Mouse (Mus musculus) midbrain, embryonic 16.5 days (tissue): ENCODE data around the gene Gm42417. TPM values are rescaled to one million over a fixed set of nuclear protein-coding genes. Genes with fewer than 3 reads are reported as not detected.

ENCODE experiments used
- ATAC-seq: fragments of 200-750 bp; cut with Nextera tagmentation; 2 replicates; pipeline ENCODE4 v1.8.0; 2017; ENCODE audit warnings: moderate TSS enrichment
- H3K27ac ChIP-seq: fragments of 300-500 bp; sonication (generic); 2 replicates; pipeline ENCODE4 v1.5.1; 2014; ENCODE audit warnings: mild to moderate bottlenecking, low read length, mixed read lengths
- H3K27me3 ChIP-seq: fragments of 300-500 bp; sonication (generic); 2 replicates; pipeline ENCODE4 v1.6.1; 2014; ENCODE audit warnings: low read depth, low read length, mixed read lengths; ENCODE audit not compliant: control insufficient read depth, insufficient read depth
- H3K36me3 ChIP-seq: fragments of 300-500 bp; sonication (generic); 2 replicates; pipeline ENCODE4 v1.6.1; 2014; ENCODE audit warnings: mild to moderate bottlenecking, low read length, moderate library complexity, mixed read lengths; ENCODE audit not compliant: control insufficient read depth, insufficient read depth
- H3K4me1 ChIP-seq: fragments of 300-500 bp; sonication (generic); 2 replicates; pipeline ENCODE4 v1.6.1; 2014; ENCODE audit warnings: mild to moderate bottlenecking, low read length, mixed read lengths; ENCODE audit not compliant: control insufficient read depth, insufficient read depth
- H3K4me2 ChIP-seq: fragments of 300-500 bp; sonication (generic); 2 replicates; pipeline ENCODE4 v1.6.1; 2014; ENCODE audit warnings: mild to moderate bottlenecking, low read length, mixed read lengths
- H3K4me3 ChIP-seq: fragments of 300-500 bp; sonication (generic); 2 replicates; pipeline ENCODE4 v1.5.1; 2014; ENCODE audit warnings: low read depth, mild to moderate bottlenecking, low read length, moderate library complexity, mixed read lengths
- H3K9ac ChIP-seq: fragments of 300-500 bp; sonication (generic); 2 replicates; pipeline ENCODE4 v1.6.1; 2014; ENCODE audit warnings: low read depth, low read length, mixed read lengths
- H3K9me3 ChIP-seq: fragments of 300-500 bp; sonication (generic); replicated peaks from 2 replicates; pipeline ENCODE4 v1.6.1; 2014; ENCODE audit warnings: mild to moderate bottlenecking, low read length, mixed read lengths; ENCODE audit not compliant: control insufficient read depth, poor library complexity, severe bottlenecking
- WGBS: fragments of 180-500 bp; shearing (Covaris S2); extraction: QIAGEN DNeasy Blood & Tissue Kit; methylation state at CpG from one replicate; pipeline ENCODE4 v1.1.7; 2014; 5-methylcytosine and 5-hydroxymethylcytosine counted together
- polyA plus RNA-seq: library from polyadenylated mRNA; unstranded; fragments of >200 nt; fragmentation: Nextera tagmentation; extraction: Ambion mirVana; gene quantifications from 2 replicates; pipeline ENCODE4 v1.2.1, GENCODE M21; 2015

Gm42417 gene
- polyA plus RNA-seq, 1 experiment from 2014 or later, result 0.20 TPM

DNA sequence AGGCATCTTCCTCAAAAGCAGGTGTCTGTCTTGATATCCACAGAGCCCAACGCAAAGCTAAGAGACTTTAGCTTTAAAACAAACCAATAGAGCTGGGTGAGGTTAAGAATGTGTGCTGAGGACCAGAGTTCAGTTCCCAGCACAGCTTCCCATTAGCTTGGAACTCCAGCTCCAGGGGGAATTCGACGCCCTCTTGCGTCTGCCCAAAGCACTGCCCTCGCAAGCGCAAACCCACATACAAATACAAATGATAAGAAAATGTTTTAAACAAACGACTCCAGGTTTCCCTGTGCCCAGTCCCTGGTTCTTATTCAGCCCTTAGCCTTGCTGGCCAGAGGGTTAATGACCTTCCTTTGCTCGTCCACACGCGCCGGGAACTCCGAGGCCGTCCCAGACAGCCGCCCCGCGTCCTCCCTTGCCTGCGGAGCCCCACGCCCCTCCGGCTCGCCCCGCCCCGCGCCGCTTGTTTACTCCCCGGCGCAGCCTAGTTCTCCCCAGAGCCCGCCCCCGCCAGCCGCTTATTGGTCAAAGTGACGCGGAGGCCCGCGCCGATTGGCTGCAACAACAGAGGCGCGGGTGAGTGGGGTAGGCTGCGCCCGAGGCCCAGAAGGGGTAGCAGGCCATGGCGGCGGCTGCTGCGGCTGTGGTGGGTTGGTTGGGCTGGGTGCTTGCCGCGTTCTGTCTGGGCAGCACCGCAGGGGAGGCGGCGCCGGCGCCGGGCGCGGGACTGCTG lies 27.8 kb downstream of the Gm42417 start, which contains the start of gene Cnnm3:
Cnnm3 (plus strand) TSS at position 579 of the 733 bp plus-strand sequence.
- peak within 1 kb of the TSS; percentile 97 for H3K27ac ChIP-seq
- 1% methylated on average over 46 of the region's 51 CpGs for WGBS
- peaks cover 25% of the 10 kb centered on the region for H3K4me1 ChIP-seq
- H3K9me3 ChIP-seq, result no peaks in the 10 kb centered on the region
- peak within 1 kb of the TSS; percentile 91 for H3K9ac ChIP-seq
- peak within 1 kb of the TSS; percentile 94 for H3K4me3 ChIP-seq
- 0 out of 2 replicates have a peak, but pooled peaks cover 3% of the 10 kb centered on the region for H3K36me3 ChIP-seq
- peak within 1 kb of the TSS; percentile 84 for H3K4me2 ChIP-seq
- H3K27me3 ChIP-seq, result no peaks in the 10 kb centered on the region
- peak; percentile 98 for ATAC-seq

DNA sequence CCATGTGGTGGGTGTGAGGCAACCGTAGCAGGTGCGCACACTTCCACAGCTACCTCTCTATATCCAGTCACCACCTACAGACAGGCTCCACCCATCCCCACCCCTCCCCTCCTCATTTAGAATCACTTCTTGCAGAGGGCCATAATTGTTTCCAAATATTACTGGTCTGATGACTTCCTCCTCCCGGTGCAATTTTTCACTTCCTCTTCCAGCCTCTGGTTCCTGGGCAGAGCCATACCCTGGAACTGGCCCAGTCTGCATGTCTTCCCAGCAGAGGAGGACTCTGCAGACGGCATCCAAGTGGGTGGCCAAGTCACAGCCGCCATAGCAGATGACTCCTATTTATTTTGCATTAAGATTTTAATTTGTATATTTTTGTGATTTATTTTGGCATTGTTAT lies 31.0 kb downstream of the Gm42417 start:
- Histone ChIP-seq H3K9me3 (no peaks in the 10 kb centered on the region), H3K27ac (no peak overlapping the region), H3K4me1 (peaks cover 3% of the 10 kb centered on the region), H3K27me3 (no peaks in the 10 kb centered on the region), H3K4me3 (no peak overlapping the region), H3K9ac (no peak overlapping the region), H3K36me3 (0 out of 2 replicates have a peak, but pooled peaks cover 5% of the 10 kb centered on the region), H3K4me2 (no peak overlapping the region)
- WGBS, result 94% methylated on average over 5 of the region's 5 CpGs
- ATAC-seq, result no peak

- no peaks in the 10 kb centered on the region for H3K9me3 ChIP-seq
- H3K27me3 ChIP-seq, result no peaks in the 10 kb centered on the region
- no peak overlapping the region for H3K4me3 ChIP-seq
- no peak overlapping the region for H3K27ac ChIP-seq
- no peaks in the 10 kb centered on the region for H3K4me1 ChIP-seq
- WGBS, result 5% methylated on average over 3 of the region's 3 CpGs
- H3K4me2 ChIP-seq, result no peak overlapping the region
- peaks cover 4% of the 10 kb centered on the region; the same call in 1 of the 2 replicates for H3K36me3 ChIP-seq
- ATAC-seq, result peak; percentile 63
- H3K9ac ChIP-seq, result no peak overlapping the region
Observed at GRCm38 (mm10) chr1:36501261-36501660, 38.0 kb downstream of the Gm42417 start.

GRCm38 (mm10) chr1:36497312-36497711 lies 41.9 kb downstream of the Gm42417 start:
- Histone ChIP-seq H3K27me3 (no peaks in the 10 kb centered on the region), H3K4me2 (no peak overlapping the region), H3K4me3 (no peak overlapping the region), H3K27ac (no peak overlapping the region), H3K36me3 (peaks cover 4% of the 10 kb centered on the region; the same call in 1 of the 2 replicates), H3K4me1 (no peaks in the 10 kb centered on the region), H3K9ac (no peak overlapping the region), H3K9me3 (no peaks in the 10 kb centered on the region)
- no peak for ATAC-seq
- 58% methylated on average over 2 of the region's 2 CpGs for WGBS

DNA sequence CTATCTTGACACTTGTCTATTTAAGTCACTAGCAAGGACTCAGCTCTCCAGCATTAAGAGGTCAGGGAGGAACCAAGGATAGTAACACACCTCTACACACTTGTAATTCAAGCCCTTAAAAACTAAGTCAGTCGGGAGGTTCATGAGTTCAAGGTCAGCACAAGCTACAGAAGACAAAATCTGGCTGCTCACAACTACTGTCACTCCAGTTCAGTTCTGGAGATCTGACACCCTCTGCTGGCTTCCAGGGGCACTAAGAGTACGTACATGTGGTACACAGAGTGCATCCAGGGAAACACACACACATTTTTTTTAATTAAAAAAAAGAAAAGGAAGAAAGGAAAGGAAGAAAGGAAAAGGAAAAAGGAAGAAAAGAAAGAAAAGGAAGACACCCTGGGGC lies 42.5 kb downstream of the Gm42417 start:
- no peaks in the 10 kb centered on the region for H3K27me3 ChIP-seq
- no peak for ATAC-seq
- H3K9me3 ChIP-seq, result no peaks in the 10 kb centered on the region

GRCm38 (mm10) chr1:36493299-36493698 lies 45.9 kb downstream of the Gm42417 start:
- WGBS, result 84% methylated on average over 6 of the region's 6 CpGs
- no peaks in the 10 kb centered on the region for H3K27me3 ChIP-seq
- H3K9ac ChIP-seq, result no peak overlapping the region
- no peak overlapping the region for H3K4me2 ChIP-seq
- H3K4me1 ChIP-seq, result no peaks in the 10 kb centered on the region
- ATAC-seq, result no peak
- H3K9me3 ChIP-seq, result no peaks in the 10 kb centered on the region
- no peak overlapping the region for H3K4me3 ChIP-seq
- no peaks in the 10 kb centered on the region for H3K36me3 ChIP-seq
- no peak overlapping the region for H3K27ac ChIP-seq

More for the DNA sequence above, 42.5 kb downstream of the Gm42417 start:
- H3K27ac ChIP-seq, result no peak overlapping the region
- peaks cover 4% of the 10 kb centered on the region; the same call in 1 of the 2 replicates for H3K36me3 ChIP-seq
- WGBS, result 56% methylated on average over 2 of the region's 2 CpGs
- H3K4me2 ChIP-seq, result no peak overlapping the region
- H3K4me3 ChIP-seq, result no peak overlapping the region
- H3K9ac ChIP-seq, result no peak overlapping the region
- H3K4me1 ChIP-seq, result no peaks in the 10 kb centered on the region

DNA sequence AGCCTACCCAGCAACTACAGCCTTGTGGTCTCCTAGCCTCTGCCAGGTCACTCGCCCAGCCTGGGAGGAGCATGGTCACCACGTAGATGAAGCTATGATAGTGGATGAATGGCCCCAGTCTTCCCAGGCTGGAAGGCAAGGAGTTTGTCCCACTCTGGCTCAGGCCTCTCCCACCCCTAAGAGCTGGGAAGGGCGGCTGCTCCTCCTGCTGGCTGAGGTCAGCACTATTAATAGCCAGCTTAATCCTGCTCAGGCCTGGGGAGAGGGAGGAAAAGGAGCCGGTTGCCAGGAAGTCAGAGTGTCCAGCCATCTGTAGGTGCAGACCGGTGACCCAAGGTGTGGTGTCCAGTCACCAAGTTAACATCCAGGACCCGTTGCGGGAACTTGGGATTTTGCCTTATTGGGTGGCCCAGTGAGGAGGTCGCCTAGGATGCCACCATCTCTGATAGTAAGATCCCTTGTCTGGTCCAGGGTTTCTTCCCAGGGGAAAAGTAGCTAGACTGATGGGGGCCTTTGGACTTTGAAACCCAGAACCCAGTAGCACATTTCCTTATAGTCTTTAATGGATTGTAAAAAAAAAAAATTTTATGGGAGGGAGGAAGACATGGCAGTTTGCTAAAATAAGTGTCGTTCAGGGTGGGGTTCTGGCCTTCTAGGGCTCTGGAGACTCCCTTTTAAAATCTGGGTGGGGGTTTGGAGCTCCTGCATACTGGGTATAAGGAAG lies 46.7 kb downstream of the Gm42417 start:
- WGBS, result 50% methylated on average over 9 of the region's 9 CpGs
- no peaks in the 10 kb centered on the region for H3K27me3 ChIP-seq
- no peak overlapping the region for H3K4me2 ChIP-seq
- no peaks in the 10 kb centered on the region for H3K4me1 ChIP-seq
- H3K9ac ChIP-seq, result no peak overlapping the region
- H3K36me3 ChIP-seq, result no peaks in the 10 kb centered on the region
- no peak overlapping the region for H3K27ac ChIP-seq
- 0 out of 2 replicates have a peak, but pooled peaks have one; percentile 51 for ATAC-seq
- no peak overlapping the region for H3K4me3 ChIP-seq
- no peaks in the 10 kb centered on the region for H3K9me3 ChIP-seq

DNA sequence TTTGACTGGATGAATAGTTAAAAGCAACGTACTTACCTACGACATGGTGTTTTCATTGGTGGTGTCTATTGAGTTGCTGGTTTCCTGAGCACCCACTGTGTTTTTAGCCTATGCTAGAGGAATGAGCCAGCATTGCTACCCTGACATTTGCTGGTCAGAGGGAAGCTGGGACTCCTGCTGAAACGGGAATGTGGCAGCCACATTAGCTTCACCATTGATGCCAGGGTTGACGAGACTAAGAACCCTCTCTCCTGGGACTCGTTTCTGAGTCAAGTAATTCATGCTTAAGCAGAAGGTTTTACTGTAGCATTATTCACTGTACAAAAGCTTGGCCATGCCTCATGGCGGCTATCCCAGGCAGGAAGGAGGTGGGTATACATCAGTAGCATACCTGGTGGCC lies 49.6 kb downstream of the Gm42417 start:
- H3K4me2 ChIP-seq, result no peak overlapping the region

DNA sequence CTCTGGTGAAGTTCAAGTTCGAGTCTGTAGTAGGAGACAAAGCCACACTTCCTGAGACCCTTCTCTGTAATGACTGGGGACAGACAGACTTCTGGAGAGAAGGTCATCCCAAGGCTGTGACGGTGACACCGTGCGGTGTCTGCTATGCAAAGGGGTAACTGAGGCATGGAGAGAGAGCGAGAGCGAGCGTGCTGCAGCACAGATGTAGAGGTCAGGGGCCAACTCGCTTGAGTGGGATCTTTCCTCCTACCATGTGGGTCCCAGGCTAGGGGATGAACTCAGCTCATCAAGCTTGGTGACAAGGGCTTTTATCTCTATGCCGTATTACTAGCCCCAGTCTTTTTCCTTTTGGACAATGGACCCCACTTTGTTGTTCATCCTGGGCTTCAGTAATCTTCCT lies 52.1 kb downstream of the Gm42417 start:
- 51% methylated on average over 9 of the region's 9 CpGs for WGBS
- H3K27ac ChIP-seq, result no peak overlapping the region
- H3K4me3 ChIP-seq, result no peak overlapping the region
- H3K9ac ChIP-seq, result no peak overlapping the region
- ATAC-seq, result no peak
- no peaks in the 10 kb centered on the region for H3K36me3 ChIP-seq
- H3K4me1 ChIP-seq, result no peaks in the 10 kb centered on the region
- H3K27me3 ChIP-seq, result no peaks in the 10 kb centered on the region
- no peaks in the 10 kb centered on the region for H3K9me3 ChIP-seq
- H3K4me2 ChIP-seq, result no peak overlapping the region

More for the DNA sequence above, 49.6 kb downstream of the Gm42417 start:
- no peaks in the 10 kb centered on the region for H3K9me3 ChIP-seq
- no peaks in the 10 kb centered on the region for H3K27me3 ChIP-seq
- no peak overlapping the region for H3K4me3 ChIP-seq
- H3K4me1 ChIP-seq, result no peaks in the 10 kb centered on the region
- WGBS, result 64% methylated on average over 6 of the region's 6 CpGs
- no peak overlapping the region for H3K9ac ChIP-seq
- no peak overlapping the region for H3K27ac ChIP-seq
- no peak for ATAC-seq
- H3K36me3 ChIP-seq, result no peaks in the 10 kb centered on the region
